Comparison of ENCODE assay signal across 9 mouse cellular contexts in the genomic region with DNA sequence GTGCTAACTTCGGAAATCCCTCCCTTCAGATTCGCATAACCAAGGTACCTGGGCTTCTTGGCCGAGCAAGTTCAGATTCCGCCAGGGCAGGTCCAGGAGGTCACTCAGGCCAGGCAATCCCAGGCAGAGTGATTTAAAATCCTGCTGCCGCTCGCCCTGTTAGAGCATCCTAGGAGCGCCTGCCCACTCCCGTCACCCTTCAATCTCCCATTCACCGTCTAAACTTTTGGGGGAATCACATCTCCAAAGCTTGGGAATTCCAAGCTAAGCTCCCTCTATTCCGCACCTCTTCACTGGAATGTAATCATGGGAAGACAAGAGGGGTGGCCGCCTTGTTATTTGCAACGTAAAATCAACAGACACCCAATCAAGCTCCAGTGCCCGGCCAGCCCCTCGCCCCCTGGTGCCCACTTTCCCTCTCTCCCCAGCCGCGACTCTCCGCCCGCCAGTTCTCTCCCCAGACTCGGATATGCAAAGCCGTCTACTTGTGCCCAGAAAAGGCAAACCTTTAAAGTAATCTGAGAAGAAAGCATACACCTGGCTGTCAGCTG. TPM values are rescaled to one million over a fixed set of nuclear protein-coding genes. Genes with fewer than 3 reads are reported as not detected.
DNase-seq lines count a peak whose midpoint lies in the region; ATAC-seq and TF ChIP-seq lines count a peak whose summit lies in the region.
"Had no signal": no experiment of that assay in that cellular context is flagged by ENCODE, and none has a peak within 500 bp of the region (broad histone marks: within the 10 kb centered on the region; RNA-seq: fewer than 3 reads in every experiment).

No protein-coding gene starts in this region.

- under 1% methylated on average over 20 of the region's 20 CpGs for WGBS in intestine, postnatal 0 days
- WGBS in neural tube, embryonic 11.5 days, result under 1% methylated on average over 20 of the region's 20 CpGs

- no peaks in the 10 kb centered on the region for H3K36me3 ChIP-seq in intestine, postnatal 0 days (ENCODE audit: control insufficient read depth, insufficient read depth)
- H3K36me3 ChIP-seq in neural tube, embryonic 11.5 days (ENCODE audit: control insufficient read depth, insufficient read depth, low read length), result no peaks in the 10 kb centered on the region

- H3K9ac ChIP-seq in intestine, postnatal 0 days (ENCODE audit: low read depth, low read length), result no peak overlapping the region
- no peak overlapping the region; the same call in 1 of the 2 replicates for H3K9ac ChIP-seq in neural tube, embryonic 11.5 days (ENCODE audit: low read length)

- peak overlapping the region; percentile 66 for H3K4me3 ChIP-seq in gastrocnemius, adult 2 months
- H3K4me3 ChIP-seq in intestine, postnatal 0 days (ENCODE audit: low read depth, low read length), result peak overlapping the region; percentile 49
- H3K4me3 ChIP-seq in neural tube, embryonic 11.5 days (ENCODE audit: low read depth, low read length), result peak overlapping the region; percentile 49

- ATAC-seq in intestine, postnatal 0 days, result no peak
- peak; percentile 5; the same call in 1 of the 2 replicates for ATAC-seq in neural tube, embryonic 11.5 days (ENCODE audit: insufficient read depth, low FRiP score, low TSS enrichment)

- peak overlapping the region; percentile 90 for H3K4me2 ChIP-seq in intestine, postnatal 0 days (replicated peaks; ENCODE audit: low read depth)
- peak overlapping the region; percentile 95 for H3K4me2 ChIP-seq in neural tube, embryonic 11.5 days (ENCODE audit: low read depth)

- no peak for DNase-seq in gastrocnemius, adult 2 months
- no peak for DNase-seq in gastrocnemius, postnatal 36 days
- DNase-seq in thymus, postnatal 4 days, result peak; percentile 25
- DNase-seq in thymus, adult 18-20 months, result no peak
- peak; percentile 51 for DNase-seq in neural tube, embryonic 11.5 days (ENCODE audit: low spot score)
- no peak for DNase-seq in ovary, postnatal 14 days (ENCODE audit: low spot score)
- DNase-seq in gastrocnemius, postnatal 25 days, result no peak

- H3K27me3 ChIP-seq in intestine, postnatal 0 days (replicated peaks; ENCODE audit: control insufficient read depth, insufficient read depth, low read length), result peaks cover 48% of the 10 kb centered on the region
- H3K27me3 ChIP-seq in neural tube, embryonic 11.5 days (ENCODE audit: control insufficient read depth, insufficient read depth, low read length), result peaks cover 34% of the 10 kb centered on the region

- intact Hi-C loops in gastrocnemius, adult 2 months (cut with DNase I), result no loop called here
- intact Hi-C loops in gastrocnemius, postnatal 36 days (cut with DNase I), result no loop called here

- H3K27ac ChIP-seq in gastrocnemius, adult 2 months, result no peak overlapping the region
- no peak overlapping the region for H3K27ac ChIP-seq in intestine, postnatal 0 days (ENCODE audit: low read depth, low read length)
- no peak overlapping the region for H3K27ac ChIP-seq in neural tube, embryonic 11.5 days (ENCODE audit: low read depth, low read length)

- no peak for TF ChIP-seq CTCF in gastrocnemius, adult 2 months (IDR thresholded peaks at IDR 0.05)
- TF ChIP-seq CTCF in intestine, postnatal 0 days (IDR thresholded peaks at IDR 0.05; ENCODE audit: low read depth), result peak; percentile 23; the same call in 1 of the 2 replicates

- H3K4me1 ChIP-seq in intestine, postnatal 0 days (replicated peaks; ENCODE audit: control insufficient read depth, insufficient read depth, low read length), result 0 out of 2 replicates have a peak, but pooled peaks cover 5% of the 10 kb centered on the region
- H3K4me1 ChIP-seq in neural tube, embryonic 11.5 days (ENCODE audit: control insufficient read depth, insufficient read depth, low read length), result peaks cover 6% of the 10 kb centered on the region; the same call in 1 of the 2 replicates

- no peaks in the 10 kb centered on the region for H3K9me3 ChIP-seq in intestine, postnatal 0 days (ENCODE audit: control insufficient read depth)
- H3K9me3 ChIP-seq in neural tube, embryonic 11.5 days (ENCODE audit: control insufficient read depth, low read length), result no peaks in the 10 kb centered on the region

RNA-seq across cellular contexts. Expression of a gene that starts 0.7 kb away (rescaled TPM):
- under 1 TPM; 0.20 to 0.36 TPM for total RNA-seq in gastrocnemius, adult 2 months (2021)
- under 1 TPM; 0.13 to 0.52 TPM for total RNA-seq in gastrocnemius, postnatal 36 days (2021)
- 1.1 and 1.3 TPM in 2 replicates for polyA plus RNA-seq in intestine, postnatal 0 days (2015; fragmentation: Nextera tagmentation; extraction: Ambion mirVana)
- polyA plus RNA-seq in neural tube, embryonic 11.5 days (2014; fragmentation: Nextera tagmentation; extraction: Ambion mirVana), result 1.1 and 1.5 TPM in 2 replicates
- total RNA-seq in gastrocnemius, postnatal 25 days (2021), result under 1 TPM; 0.24 to 0.38 TPM
- total RNA-seq: heart, adult 18-20 months had no signal

Comparison
In these comparisons a context has a peak if more than half of its experiments do, and no peak if none do; other contexts are left out.
1. DNase-seq: peak in thymus, postnatal 4 days (single experiment) and neural tube, embryonic 11.5 days (single experiment); none in gastrocnemius, adult 2 months (single experiment), gastrocnemius, postnatal 36 days (0 of 2), thymus, adult 18-20 months (0 of 2), ovary, postnatal 14 days (single experiment) and gastrocnemius, postnatal 25 days (single experiment).
2. Peak in every context shown above with its lines, with median percentiles within 50 percentile points of each other: H3K4me3 ChIP-seq.